Comparison of ENCODE assay signal across 8 mouse cellular contexts in genomic region chr6:72407119-72407518, GRCm38 (mm10). TPM values are rescaled to one million over a fixed set of nuclear protein-coding genes. Genes with fewer than 3 reads are reported as not detected.
DNase-seq lines count a peak whose midpoint lies in the region; ATAC-seq lines count a peak whose summit lies in the region.

No protein-coding gene starts in this region.

- no peak overlapping the region for H3K4me3 ChIP-seq in hindbrain, embryonic 10.5 days
- H3K4me3 ChIP-seq in hindbrain, embryonic 13.5 days = no peak overlapping the region
- no peak overlapping the region for H3K4me3 ChIP-seq in limb, embryonic 15.5 days

- no peaks in the 10 kb centered on the region for H3K4me1 ChIP-seq in hindbrain, embryonic 10.5 days (replicated peaks)
- H3K4me1 ChIP-seq in hindbrain, embryonic 13.5 days (replicated peaks) = no peaks in the 10 kb centered on the region
- H3K4me1 ChIP-seq in limb, embryonic 15.5 days = no peaks in the 10 kb centered on the region

- no peak; the same call in 1 of the 2 replicates for ATAC-seq in hindbrain, embryonic 13.5 days (ENCODE audit: low FRiP score)
- ATAC-seq in limb, embryonic 15.5 days (ENCODE audit: insufficient number of reproducible peaks, low FRiP score, low TSS enrichment, low read depth) = peak; percentile 67; the same call in 1 of the 2 replicates
- peak; percentile 98 for ATAC-seq in monocyte, adult 5-6 weeks (replicated peaks; ENCODE audit: insufficient number of reproducible peaks, low FRiP score, low TSS enrichment, poor library complexity, severe bottlenecking)

- peak; percentile 89 for DNase-seq in hindbrain, embryonic 10.5 days (ENCODE audit: low spot score)
- DNase-seq in embryo, embryonic 10.5 days (ENCODE audit: low spot score) = peak; percentile 94
- DNase-seq in gastrocnemius, postnatal 4 days (ENCODE audit: low spot score in 2 of 2) = peak; percentile 61 to 75
- DNase-seq in kidney, adult 9 months = peak; percentile 91
- peak; percentile 85 to 93 for DNase-seq in spleen, postnatal 4 days (ENCODE audit: low spot score in 2 of 2)

- H3K27me3 ChIP-seq in hindbrain, embryonic 10.5 days (ENCODE audit: insufficient read depth, poor library complexity, severe bottlenecking) = no peaks in the 10 kb centered on the region
- H3K27me3 ChIP-seq in hindbrain, embryonic 13.5 days = no peaks in the 10 kb centered on the region
- H3K27me3 ChIP-seq in limb, embryonic 15.5 days = no peaks in the 10 kb centered on the region

- H3K27ac ChIP-seq in hindbrain, embryonic 10.5 days = no peak overlapping the region
- H3K27ac ChIP-seq in hindbrain, embryonic 13.5 days = no peak overlapping the region
- no peak overlapping the region for H3K27ac ChIP-seq in limb, embryonic 15.5 days

- WGBS in hindbrain, embryonic 10.5 days = 2% methylated on average over 5 of the region's 5 CpGs
- 3% methylated on average over 5 of the region's 5 CpGs for WGBS in hindbrain, embryonic 13.5 days
- WGBS in limb, embryonic 15.5 days = 3% methylated on average over 5 of the region's 5 CpGs

- H3K9ac ChIP-seq in hindbrain, embryonic 13.5 days = no peak overlapping the region
- no peak overlapping the region for H3K9ac ChIP-seq in limb, embryonic 15.5 days

- H3K36me3 ChIP-seq in hindbrain, embryonic 10.5 days = no peaks in the 10 kb centered on the region
- H3K36me3 ChIP-seq in hindbrain, embryonic 13.5 days = no peaks in the 10 kb centered on the region
- no peaks in the 10 kb centered on the region for H3K36me3 ChIP-seq in limb, embryonic 15.5 days

- H3K9me3 ChIP-seq in hindbrain, embryonic 10.5 days = no peaks in the 10 kb centered on the region
- H3K9me3 ChIP-seq in hindbrain, embryonic 13.5 days = no peaks in the 10 kb centered on the region
- no peaks in the 10 kb centered on the region for H3K9me3 ChIP-seq in limb, embryonic 15.5 days

- no peak overlapping the region for H3K4me2 ChIP-seq in hindbrain, embryonic 13.5 days
- H3K4me2 ChIP-seq in limb, embryonic 15.5 days = no peak overlapping the region

RNA-seq across cellular contexts. Expression of gene Ggcx, which starts 7.0 kb away (rescaled TPM):
- 18.5 and 19.6 TPM in 2 replicates for polyA plus RNA-seq in hindbrain, embryonic 10.5 days (2016; fragmentation: Nextera tagmentation; extraction: Ambion mirVana)
- 15.3 and 19.4 TPM in 2 replicates for polyA plus RNA-seq in hindbrain, embryonic 13.5 days (2015; fragmentation: Nextera tagmentation; extraction: Ambion mirVana)
- 10 to 100 TPM; 24.6 to 27.6 TPM for total RNA-seq in gastrocnemius, postnatal 4 days (2021)
- polyA plus RNA-seq in limb, embryonic 15.5 days (2015; fragmentation: Nextera tagmentation; extraction: Ambion mirVana) = 48.0 and 52.6 TPM in 2 replicates
- total RNA-seq in monocyte, adult 5-6 weeks (2017) = 10.1 to 13.9 TPM (median 11.1 TPM) in 3 replicates

RNA-seq across cellular contexts. Expression of gene Vamp8, which starts 16.6 kb away (rescaled TPM):
- polyA plus RNA-seq in hindbrain, embryonic 10.5 days (2016; fragmentation: Nextera tagmentation; extraction: Ambion mirVana) = 40.7 and 43.5 TPM in 2 replicates
- 25.9 and 29.4 TPM in 2 replicates for polyA plus RNA-seq in hindbrain, embryonic 13.5 days (2015; fragmentation: Nextera tagmentation; extraction: Ambion mirVana)
- total RNA-seq in gastrocnemius, postnatal 4 days (2021) = 10 to 100 TPM; 72.0 to 72.9 TPM
- 174 and 184 TPM in 2 replicates for polyA plus RNA-seq in limb, embryonic 15.5 days (2015; fragmentation: Nextera tagmentation; extraction: Ambion mirVana)
- total RNA-seq in monocyte, adult 5-6 weeks (2017) = 202 to 246 TPM (median 207 TPM) in 3 replicates

RNA-seq across cellular contexts. Expression of gene Vamp5, which starts 26.9 kb away (rescaled TPM):
- 13.6 and 15.8 TPM in 2 replicates for polyA plus RNA-seq in hindbrain, embryonic 10.5 days (2016; fragmentation: Nextera tagmentation; extraction: Ambion mirVana)
- polyA plus RNA-seq in hindbrain, embryonic 13.5 days (2015; fragmentation: Nextera tagmentation; extraction: Ambion mirVana) = 18.8 and 20.8 TPM in 2 replicates
- 10 to 100 TPM; 17.5 to 21.9 TPM for total RNA-seq in gastrocnemius, postnatal 4 days (2021)
- polyA plus RNA-seq in limb, embryonic 15.5 days (2015; fragmentation: Nextera tagmentation; extraction: Ambion mirVana) = 20.5 and 22.2 TPM in 2 replicates
- total RNA-seq in monocyte, adult 5-6 weeks (2017) = 6.6 to 20.9 TPM (median 13.2 TPM) in 3 replicates

RNA-seq across cellular contexts. Expression of gene Mat2a, which starts 32.2 kb away (rescaled TPM):
- polyA plus RNA-seq in hindbrain, embryonic 10.5 days (2016; fragmentation: Nextera tagmentation; extraction: Ambion mirVana) = 320 and 408 TPM in 2 replicates
- 388 and 410 TPM in 2 replicates for polyA plus RNA-seq in hindbrain, embryonic 13.5 days (2015; fragmentation: Nextera tagmentation; extraction: Ambion mirVana)
- 100 to 1,000 TPM; 220 to 262 TPM for total RNA-seq in gastrocnemius, postnatal 4 days (2021)
- polyA plus RNA-seq in limb, embryonic 15.5 days (2015; fragmentation: Nextera tagmentation; extraction: Ambion mirVana) = 334 and 355 TPM in 2 replicates
- 122 to 186 TPM (median 164 TPM) in 3 replicates for total RNA-seq in monocyte, adult 5-6 weeks (2017)

RNA-seq across cellular contexts. Expression of gene Rnf181, which starts 40.4 kb away (rescaled TPM):
- polyA plus RNA-seq in hindbrain, embryonic 10.5 days (2016; fragmentation: Nextera tagmentation; extraction: Ambion mirVana) = 110 and 114 TPM in 2 replicates
- 141 and 147 TPM in 2 replicates for polyA plus RNA-seq in hindbrain, embryonic 13.5 days (2015; fragmentation: Nextera tagmentation; extraction: Ambion mirVana)
- 10 to 100 TPM; 36.8 to 41.5 TPM for total RNA-seq in gastrocnemius, postnatal 4 days (2021)
- 97.2 and 99.0 TPM in 2 replicates for polyA plus RNA-seq in limb, embryonic 15.5 days (2015; fragmentation: Nextera tagmentation; extraction: Ambion mirVana)
- total RNA-seq in monocyte, adult 5-6 weeks (2017) = 51.8 to 77.7 TPM (median 56.1 TPM) in 3 replicates
